In the genomic region with DNA sequence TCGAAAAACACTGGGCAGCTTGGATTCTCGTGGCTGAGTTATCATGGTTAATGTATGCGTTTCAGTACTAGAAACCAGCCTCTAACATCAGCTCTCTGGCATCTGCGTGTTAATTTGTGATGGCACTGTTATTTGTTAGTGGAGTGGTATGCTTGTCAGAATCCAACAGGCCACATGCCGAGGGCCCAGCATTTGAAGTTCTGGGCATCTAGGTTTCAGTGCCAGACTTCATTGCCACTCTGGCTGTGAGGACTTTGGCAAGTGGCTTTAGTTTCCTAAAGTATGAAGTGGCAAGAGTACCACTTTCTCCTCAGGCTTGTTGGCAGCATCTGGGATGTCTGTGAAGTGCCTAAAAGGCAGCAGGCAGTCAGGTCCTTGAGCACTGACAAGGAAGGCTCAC, we compare ENCODE assay signal across 13 mouse cellular contexts.
"Had no signal": no experiment of that assay in that cellular context is flagged by ENCODE, and none has a peak within 500 bp of the region (broad histone marks: within the 10 kb centered on the region; RNA-seq: fewer than 3 reads in every experiment).

No protein-coding gene starts in this region.

- H3K4me1 ChIP-seq: kidney, embryonic 15.5 days; limb, embryonic 13.5 days; midbrain, embryonic 13.5 days; neural tube, embryonic 15.5 days had no signal

- H3K4me3 ChIP-seq: kidney, embryonic 15.5 days; limb, embryonic 13.5 days; midbrain, embryonic 13.5 days; myocyte; neural tube, embryonic 15.5 days had no signal

- H3K27me3 ChIP-seq: kidney, embryonic 15.5 days; limb, embryonic 13.5 days; midbrain, embryonic 13.5 days; neural tube, embryonic 15.5 days had no signal

- H3K9me3 ChIP-seq: kidney, embryonic 15.5 days; limb, embryonic 13.5 days; midbrain, embryonic 13.5 days; neural tube, embryonic 15.5 days had no signal

- H3K27ac ChIP-seq: kidney, embryonic 15.5 days; limb, embryonic 13.5 days; liver, embryonic 14.5 days; midbrain, embryonic 13.5 days; neural tube, embryonic 15.5 days had no signal

- H3K36me3 ChIP-seq: kidney, embryonic 15.5 days; limb, embryonic 13.5 days; midbrain, embryonic 13.5 days; neural tube, embryonic 15.5 days had no signal

- ATAC-seq: midbrain, embryonic 13.5 days had no signal

- H3K9ac ChIP-seq: kidney, embryonic 15.5 days; limb, embryonic 13.5 days; liver, embryonic 14.5 days; midbrain, embryonic 13.5 days; neural tube, embryonic 15.5 days had no signal

- DNase-seq: kidney, postnatal 14 days; layer of hippocampus, adult 9-11 months; layer of hippocampus, postnatal 36 days; lung, adult 18-20 months; right cerebral cortex, adult 18-20 months; right cerebral cortex, postnatal 25 days; thymus, postnatal 36 days had no signal

- H3K4me2 ChIP-seq: kidney, embryonic 15.5 days; limb, embryonic 13.5 days; midbrain, embryonic 13.5 days; neural tube, embryonic 15.5 days had no signal
